Mouse (Mus musculus): ENCODE measurements at regions not wholly inside any gene's neighbourhood (a gene's known extent, or its start where the extent isn't known, plus 50 kb on each side); places are given as distances from the start of the nearest gene placed in this dataset.

GRCm38 (mm10) chr3:128287846-128288245 is 391.7 kb upstream of the Fam241a start:
- Histone ChIP-seq H3K27ac (ENCODE audit: low read depth, low read length) (no peak overlapping the region), H3K27me3 (ENCODE audit: insufficient read depth, low read length) (no peaks in the 10 kb centered on the region), H3K4me2 (ENCODE audit: low read depth, low read length, poor library complexity, severe bottlenecking) (no peak overlapping the region), H3K36me3 (ENCODE audit: insufficient read depth, low read length) (no peaks in the 10 kb centered on the region), H3K4me3 (ENCODE audit: low read depth, low read length) (no peak overlapping the region), H3K9me3 (ENCODE audit: low read length) (no peaks in the 10 kb centered on the region), H3K9ac (replicated peaks; ENCODE audit: low read length, poor library complexity, severe bottlenecking) (no peak overlapping the region), H3K4me1 (ENCODE audit: insufficient read depth, low read length) (no peaks in the 10 kb centered on the region)
- no peak for TF ChIP-seq CTCF (IDR thresholded peaks at IDR 0.05)
- ATAC-seq (ENCODE audit: low FRiP score) (no peak), DNase-seq (ENCODE audit: low spot score) (no peak)
- 69% methylated on average over 4 of the region's 4 CpGs for WGBS

- Histone ChIP-seq H3K4me1 (ENCODE audit: insufficient read depth, low read length) (no peaks in the 10 kb centered on the region), H3K27me3 (ENCODE audit: insufficient read depth, low read length) (no peaks in the 10 kb centered on the region), H3K9ac (replicated peaks; ENCODE audit: low read length, poor library complexity, severe bottlenecking) (no peak overlapping the region), H3K36me3 (ENCODE audit: insufficient read depth, low read length) (no peaks in the 10 kb centered on the region), H3K4me3 (ENCODE audit: low read depth, low read length) (no peak overlapping the region), H3K4me2 (ENCODE audit: low read depth, low read length, poor library complexity, severe bottlenecking) (no peak overlapping the region), H3K9me3 (ENCODE audit: low read length) (no peaks in the 10 kb centered on the region), H3K27ac (ENCODE audit: low read depth, low read length) (no peak overlapping the region)
- ATAC-seq (ENCODE audit: low FRiP score) (no peak), DNase-seq (ENCODE audit: low spot score) (no peak)
- no peak for TF ChIP-seq CTCF (IDR thresholded peaks at IDR 0.05)
- WGBS = 87% methylated on average over 6 of the region's 6 CpGs
These were observed 389.1 kb upstream of the Fam241a start for GRCm38 (mm10) chr3:128285214-128285613.

- TF ChIP-seq CTCF (IDR thresholded peaks at IDR 0.05) = no peak
- DNase-seq (ENCODE audit: low spot score) (no peak), ATAC-seq (ENCODE audit: low FRiP score) (no peak)
- H3K27me3 ChIP-seq (ENCODE audit: insufficient read depth, low read length) = no peaks in the 10 kb centered on the region
- H3K27ac ChIP-seq (ENCODE audit: low read depth, low read length) = no peak overlapping the region
- H3K36me3 ChIP-seq (ENCODE audit: insufficient read depth, low read length) = no peaks in the 10 kb centered on the region
- H3K9me3 ChIP-seq (ENCODE audit: low read length) = no peaks in the 10 kb centered on the region
- H3K9ac ChIP-seq (replicated peaks; ENCODE audit: low read length, poor library complexity, severe bottlenecking) = no peak overlapping the region
- no peak overlapping the region for H3K4me2 ChIP-seq (ENCODE audit: low read depth, low read length, poor library complexity, severe bottlenecking)
- no peak overlapping the region for H3K4me3 ChIP-seq (ENCODE audit: low read depth, low read length)
- H3K4me1 ChIP-seq (ENCODE audit: insufficient read depth, low read length) = no peaks in the 10 kb centered on the region
- 97% methylated on average over 4 of the region's 4 CpGs for WGBS
These were observed 384.5 kb upstream of the Fam241a start for GRCm38 (mm10) chr3:128280626-128281025.

- Histone ChIP-seq H3K36me3 (ENCODE audit: insufficient read depth, low read length) (no peaks in the 10 kb centered on the region), H3K9me3 (ENCODE audit: low read length) (no peaks in the 10 kb centered on the region), H3K27ac (ENCODE audit: low read depth, low read length) (no peak overlapping the region), H3K27me3 (ENCODE audit: insufficient read depth, low read length) (no peaks in the 10 kb centered on the region), H3K9ac (replicated peaks; ENCODE audit: low read length, poor library complexity, severe bottlenecking) (no peak overlapping the region), H3K4me2 (ENCODE audit: low read depth, low read length, poor library complexity, severe bottlenecking) (no peak overlapping the region), H3K4me3 (ENCODE audit: low read depth, low read length) (no peak overlapping the region), H3K4me1 (ENCODE audit: insufficient read depth, low read length) (no peaks in the 10 kb centered on the region)
- ATAC-seq (ENCODE audit: low FRiP score) (no peak), DNase-seq (ENCODE audit: low spot score) (peak; percentile 58)
- WGBS = 33% methylated on average over 6 of the region's 6 CpGs
- TF ChIP-seq CTCF (IDR thresholded peaks at IDR 0.05) = no peak
These were observed 374.5 kb upstream of the Fam241a start for GRCm38 (mm10) chr3:128270576-128270975.

GRCm38 (mm10) chr3:128261208-128261607 is 365.1 kb upstream of the Fam241a start:
- no peak overlapping the region for H3K27ac ChIP-seq (ENCODE audit: low read depth, low read length)
- ATAC-seq (ENCODE audit: low FRiP score) = no peak

GRCm38 (mm10) chr3:128247816-128248215 is 351.7 kb upstream of the Fam241a start:
- ATAC-seq (ENCODE audit: low FRiP score) (no peak), DNase-seq (ENCODE audit: low spot score) (no peak)
- no peaks in the 10 kb centered on the region for H3K27me3 ChIP-seq (ENCODE audit: insufficient read depth, low read length)
- no peak overlapping the region for H3K27ac ChIP-seq (ENCODE audit: low read depth, low read length)
- H3K4me2 ChIP-seq (ENCODE audit: low read depth, low read length, poor library complexity, severe bottlenecking) = no peak overlapping the region
- no peaks in the 10 kb centered on the region for H3K36me3 ChIP-seq (ENCODE audit: insufficient read depth, low read length)
- peak; percentile 46 for TF ChIP-seq CTCF (IDR thresholded peaks at IDR 0.05)
- 79% methylated on average over 2 of the region's 2 CpGs for WGBS
- no peaks in the 10 kb centered on the region for H3K9me3 ChIP-seq (ENCODE audit: low read length)
- H3K9ac ChIP-seq (replicated peaks; ENCODE audit: low read length, poor library complexity, severe bottlenecking) = no peak overlapping the region
- no peak overlapping the region for H3K4me3 ChIP-seq (ENCODE audit: low read depth, low read length)
- H3K4me1 ChIP-seq (ENCODE audit: insufficient read depth, low read length) = no peaks in the 10 kb centered on the region

More at GRCm38 (mm10) chr3:128261208-128261607, 365.1 kb upstream of the Fam241a start:
- Histone ChIP-seq H3K4me3 (ENCODE audit: low read depth, low read length) (no peak overlapping the region), H3K4me1 (ENCODE audit: insufficient read depth, low read length) (no peaks in the 10 kb centered on the region), H3K36me3 (ENCODE audit: insufficient read depth, low read length) (no peaks in the 10 kb centered on the region), H3K9ac (replicated peaks; ENCODE audit: low read length, poor library complexity, severe bottlenecking) (no peak overlapping the region), H3K9me3 (ENCODE audit: low read length) (no peaks in the 10 kb centered on the region), H3K4me2 (ENCODE audit: low read depth, low read length, poor library complexity, severe bottlenecking) (no peak overlapping the region), H3K27me3 (ENCODE audit: insufficient read depth, low read length) (no peaks in the 10 kb centered on the region)
- DNase-seq (ENCODE audit: low spot score) = no peak
- WGBS = 74% methylated on average over 2 of the region's 2 CpGs
- TF ChIP-seq CTCF (IDR thresholded peaks at IDR 0.05) = no peak
